Mouse (Mus musculus): ENCODE measurements around the gene Rxrb.
A peak's percentile ranks its signal among the peaks of the same experiment; 100 is the strongest.
"Not testable (repeated sequence)": the region's sequence is repeated elsewhere in the genome, so short reads cannot be mapped to it uniquely, and the experiment has no call there.

Rxrb gene

DNA sequence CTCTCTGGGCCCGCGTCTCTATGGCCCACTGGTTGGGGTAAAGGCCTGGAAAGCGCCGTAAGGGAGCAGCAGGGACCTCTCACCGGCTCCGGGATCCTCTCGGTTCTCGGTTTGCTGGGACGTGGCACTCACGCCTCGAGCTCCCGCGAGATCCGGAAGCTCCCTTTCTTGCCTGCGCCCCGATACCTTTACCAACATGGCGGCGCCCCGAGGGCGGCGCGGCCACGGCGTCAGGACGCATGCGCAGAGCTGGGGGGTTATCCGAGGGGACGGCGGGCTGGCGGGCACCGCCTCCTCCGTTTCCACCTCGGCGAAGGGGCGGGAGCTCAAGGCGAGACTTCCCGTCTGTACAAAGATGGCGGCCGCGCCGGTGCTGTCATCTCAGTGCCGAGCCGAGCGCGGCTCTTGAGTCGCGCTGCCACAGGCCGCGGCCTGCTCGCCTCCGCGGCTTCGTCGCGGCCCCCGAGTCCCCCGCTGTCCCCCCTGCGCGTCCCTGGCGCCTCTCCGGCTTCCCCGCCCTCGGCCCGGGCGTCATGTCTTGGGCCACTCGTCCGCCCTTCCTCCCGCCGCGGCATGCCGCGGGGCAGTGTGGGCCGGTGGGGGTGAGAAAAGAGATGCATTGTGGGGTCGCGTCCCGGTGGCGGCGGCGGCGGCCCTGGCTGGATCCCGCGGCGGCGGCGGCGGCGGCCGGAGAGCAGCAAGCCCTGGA is at the start of gene Rxrb, which contains the start of gene Slc39a7:
TSS of gene Rxrb (plus strand) at position 348 of the 709 bp plus-strand sequence.
TSS of gene Slc39a7 (minus strand) at position 218 of the 709 bp plus-strand sequence.
- DNase-seq: peak; percentile 99

DNA sequence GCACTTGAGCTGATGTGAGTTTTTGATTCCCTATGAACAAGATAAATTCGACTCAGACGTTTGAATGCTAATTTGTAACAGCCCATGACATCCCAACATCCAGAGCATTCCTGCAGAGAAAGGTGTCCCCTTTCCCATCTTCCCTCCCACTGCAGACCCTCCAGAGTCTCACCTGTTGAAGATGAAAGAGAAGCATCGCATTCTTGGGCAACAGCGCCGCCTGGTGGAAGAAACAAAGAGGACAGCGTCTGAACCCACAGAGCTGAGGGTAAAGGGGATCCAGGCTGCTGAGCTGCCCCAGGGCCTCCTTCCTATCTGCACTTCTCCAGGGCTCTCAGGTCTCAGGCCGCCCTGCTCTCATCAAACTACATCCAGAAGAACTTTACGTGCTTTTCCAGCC is 49.5 kb upstream of the Rxrb start:
- DNase-seq: peak; percentile 84 to 85

DNA sequence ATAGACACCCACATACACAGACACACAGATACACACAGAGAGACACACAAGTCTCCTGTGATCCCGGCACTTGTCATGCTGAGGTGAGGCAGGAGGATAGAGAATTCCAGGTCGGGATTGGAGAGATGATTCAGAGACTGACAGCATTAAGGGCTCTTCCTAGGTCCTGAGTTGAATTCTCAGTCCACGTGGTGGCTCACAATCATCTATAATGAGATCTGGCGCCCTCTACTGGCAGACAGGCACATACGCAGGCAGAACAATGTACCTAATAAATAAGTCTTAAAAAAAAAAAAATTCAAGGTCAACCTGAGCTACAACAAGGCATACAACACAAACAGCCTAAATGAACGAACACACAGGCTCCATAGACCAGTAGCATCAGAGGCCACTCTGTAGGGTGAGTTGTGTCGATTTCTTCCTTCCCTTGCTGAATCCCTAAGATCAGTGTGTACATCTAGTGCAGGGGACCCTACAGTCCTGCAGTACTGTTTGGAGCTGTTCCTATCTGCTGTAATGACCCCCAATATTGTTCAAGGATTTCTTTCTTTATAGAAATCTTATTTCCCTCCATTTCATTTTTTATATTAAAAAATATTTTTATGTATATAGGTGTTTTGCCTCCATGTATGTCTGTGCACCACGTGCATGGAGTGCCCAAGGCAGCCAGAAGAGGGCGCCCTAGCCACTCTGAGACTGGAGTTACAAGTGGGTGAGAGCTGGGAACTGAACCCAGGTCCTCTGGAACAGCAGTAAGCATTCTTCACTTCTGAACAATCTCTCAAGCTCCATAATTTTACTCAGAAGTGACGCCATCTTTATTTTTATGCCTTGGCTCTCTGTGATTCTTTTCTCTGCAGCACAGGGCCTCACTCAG is 39.6 kb upstream of the Rxrb start:
- DNase-seq: peak; percentile 83 to 84

DNA sequence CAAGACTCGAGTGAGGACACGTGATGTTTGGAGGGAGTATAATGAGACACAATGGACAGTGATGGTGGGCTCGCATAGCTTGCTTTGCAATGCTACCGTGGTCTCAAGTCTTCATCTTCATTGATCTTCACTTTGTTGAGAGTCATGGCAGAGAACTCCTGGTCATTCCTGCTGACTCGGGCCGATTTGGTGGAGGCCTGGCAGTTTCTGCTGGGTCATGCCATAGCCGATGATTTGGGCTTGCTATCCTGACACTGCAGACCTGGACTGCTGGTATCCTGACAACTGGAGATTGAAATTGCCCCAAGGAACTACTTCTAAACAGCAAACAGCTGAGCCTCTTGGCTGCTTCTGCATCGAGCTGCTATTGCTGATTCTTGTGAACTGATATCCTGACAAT is 36.7 kb upstream of the Rxrb start:
- no peak for DNase-seq

DNA sequence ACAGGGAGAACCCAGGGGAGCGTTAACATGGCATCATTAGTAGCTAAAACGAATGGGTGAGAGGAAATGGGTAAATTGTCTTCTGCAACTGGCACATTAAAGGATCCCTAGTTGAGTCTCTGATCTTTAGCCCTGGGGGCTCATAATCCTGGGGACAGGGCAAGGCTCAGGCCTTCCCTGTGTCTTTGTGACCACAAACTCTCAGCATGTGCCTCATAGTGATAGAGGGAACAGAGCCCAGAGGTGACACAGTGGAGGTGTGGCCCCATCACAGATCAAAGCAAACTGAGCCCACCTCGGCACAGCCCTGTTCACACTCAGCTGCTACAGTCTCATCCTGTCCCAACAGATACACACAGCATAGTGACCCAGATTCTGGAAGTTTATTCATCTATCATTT is 36.0 kb upstream of the Rxrb start:
- DNase-seq: peak in 1 of 2 experiments; percentile 27

DNA sequence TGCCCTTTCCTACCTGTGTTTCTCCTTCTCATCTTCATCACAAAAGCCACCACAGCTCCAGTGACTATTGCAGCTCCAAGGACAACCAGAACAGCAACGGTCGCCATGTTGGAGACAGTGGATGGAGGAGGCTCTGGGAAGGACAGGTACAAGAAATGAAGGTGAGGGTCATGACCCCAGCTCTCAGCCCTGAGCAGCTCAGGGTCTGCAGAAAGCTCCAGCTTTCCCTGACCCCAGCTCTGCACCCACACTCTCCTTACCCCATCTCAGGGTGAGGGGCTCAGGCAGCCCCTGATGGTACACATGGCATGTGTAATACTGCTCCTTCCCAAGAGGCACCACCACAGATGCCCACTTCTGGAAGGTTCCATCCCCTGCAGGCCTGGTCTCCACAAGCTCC is 34.6 kb upstream of the Rxrb start:
- DNase-seq: not testable (repeated sequence)

DNA sequence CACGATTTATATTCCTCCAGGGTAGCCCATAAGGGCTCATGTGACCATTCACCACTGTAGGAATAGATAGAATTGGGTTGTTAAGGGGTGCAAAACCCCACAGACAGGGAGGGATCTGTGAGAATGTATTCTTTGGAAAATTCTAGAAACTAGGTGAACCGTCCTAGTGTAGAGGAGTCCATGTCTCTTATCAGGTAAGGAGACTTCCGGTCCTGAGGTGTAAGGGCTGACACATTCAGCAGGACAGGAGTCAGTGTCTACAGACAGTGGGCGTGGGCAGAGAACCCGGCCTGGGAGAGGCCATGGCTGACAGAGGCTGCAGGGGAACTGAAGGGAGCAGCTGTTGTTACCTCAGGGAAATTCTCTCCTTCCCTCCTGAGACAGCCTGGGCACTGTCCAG is 32.9 kb upstream of the Rxrb start:
- peak; percentile 43 to 53 for DNase-seq

DNA sequence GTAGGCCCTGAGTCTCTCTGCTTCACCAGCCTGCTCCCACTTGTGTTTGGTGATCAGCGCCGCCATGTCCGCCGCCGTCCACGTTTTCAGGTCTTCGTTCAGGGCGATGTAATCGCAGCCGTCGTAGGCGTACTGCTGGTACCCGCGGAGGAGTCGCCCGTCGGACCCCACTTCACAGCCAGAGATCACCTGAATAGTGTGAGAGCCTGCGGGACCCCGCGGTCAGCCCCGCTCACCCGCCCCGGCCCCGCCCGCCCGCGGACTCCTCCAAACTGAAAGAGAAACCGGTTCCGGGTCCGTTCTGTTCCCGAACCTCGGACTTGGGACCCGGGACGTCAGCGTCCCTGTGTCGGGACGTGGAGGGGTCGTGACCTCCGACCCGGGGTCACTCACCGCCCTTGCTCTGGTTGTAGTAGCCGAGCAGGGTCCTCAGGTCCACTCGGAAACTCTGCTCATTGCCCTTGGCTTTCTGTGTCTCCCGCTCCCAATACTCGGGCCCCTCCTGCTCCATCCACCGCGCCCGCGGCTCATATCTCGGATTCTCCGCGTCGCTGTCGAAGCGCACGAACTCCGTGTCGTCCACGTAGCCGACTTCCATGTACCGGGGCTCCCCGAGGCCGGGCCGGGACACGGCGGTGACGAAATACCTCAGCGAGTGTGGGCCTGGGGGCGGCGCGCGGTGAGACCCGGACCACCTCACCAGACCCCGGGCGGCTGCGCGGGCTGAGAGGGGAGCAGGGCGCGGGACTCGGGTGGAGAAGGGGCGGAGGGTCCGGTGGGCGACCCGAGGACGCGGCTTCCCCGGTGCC is 32.1 kb upstream of the Rxrb start:
- peak; percentile 38 to 45 for DNase-seq

GRCm38 (mm10) chr17:34000150-34000537 is 31.5 kb upstream of the Rxrb start, which contains the start of gene H2-K1:
TSS of gene H2-K1 (minus strand) at chr17:34000347.
- DNase-seq: peak; percentile 97 to 98

- not testable (repeated sequence) for DNase-seq
Measured at GRCm38 (mm10) chr17:34000796-34001195, 30.8 kb upstream of the Rxrb start.

DNA sequence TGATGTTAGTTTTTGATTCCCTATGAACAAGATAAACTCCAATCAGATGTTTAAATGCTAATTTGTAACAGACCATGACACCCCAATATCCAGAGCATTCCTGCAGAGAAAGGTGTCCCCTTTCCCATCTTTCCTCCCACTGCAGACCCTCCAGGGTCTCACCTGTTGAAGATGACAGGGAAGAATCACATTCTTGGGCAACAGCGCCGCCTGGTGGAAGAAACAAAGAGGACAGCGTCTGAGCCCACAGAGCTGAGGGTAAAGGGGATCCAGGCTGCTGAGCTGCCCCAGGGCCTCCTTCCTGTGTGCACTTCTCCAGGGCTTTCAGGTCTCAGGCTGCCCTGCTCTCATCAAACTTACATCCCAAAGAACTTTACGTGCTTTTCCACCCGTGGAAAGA is 28.2 kb upstream of the Rxrb start:
- peak; percentile 73 to 76 for DNase-seq

DNA sequence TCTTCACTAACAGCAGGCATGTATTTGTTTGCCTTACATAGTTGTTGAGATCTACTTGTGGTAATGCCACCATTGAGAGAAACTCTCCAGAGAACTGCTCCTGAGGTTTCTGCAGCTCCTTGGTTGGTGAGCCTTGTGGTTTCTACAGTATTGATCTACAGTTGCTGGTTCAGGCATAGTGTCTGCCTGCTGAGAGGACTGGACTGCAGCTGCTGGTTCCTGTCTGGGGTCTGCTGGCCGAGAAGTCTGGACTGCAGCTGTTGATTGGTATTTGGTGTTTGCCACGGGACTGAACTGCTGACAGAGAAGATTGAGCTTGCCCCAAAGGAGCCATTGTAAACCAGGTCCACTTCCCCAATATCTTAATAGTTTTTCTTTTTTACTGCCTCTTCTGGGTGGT is 25.0 kb upstream of the Rxrb start:
- no peak for DNase-seq

DNA sequence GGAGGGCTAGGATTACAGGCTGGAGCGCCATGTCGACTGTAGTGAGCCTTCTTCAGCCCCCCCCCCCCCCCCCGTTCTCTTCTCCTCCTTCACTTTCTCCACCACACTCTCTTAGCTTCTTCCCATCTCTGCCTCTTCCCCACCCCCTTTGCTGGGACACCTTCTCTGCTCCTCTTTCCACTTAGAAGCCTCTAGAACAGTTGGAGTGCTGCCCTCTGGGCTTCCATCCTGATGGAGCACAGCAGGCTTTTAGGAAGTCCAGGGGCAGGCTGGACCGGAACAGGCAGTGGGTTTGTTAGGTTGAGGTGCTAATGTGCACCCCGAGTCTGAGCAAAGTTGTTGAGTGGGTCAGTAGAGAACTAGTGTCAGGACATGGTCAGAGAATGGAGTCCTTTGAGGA is 21.5 kb upstream of the Rxrb start:
- no peak for DNase-seq

DNA sequence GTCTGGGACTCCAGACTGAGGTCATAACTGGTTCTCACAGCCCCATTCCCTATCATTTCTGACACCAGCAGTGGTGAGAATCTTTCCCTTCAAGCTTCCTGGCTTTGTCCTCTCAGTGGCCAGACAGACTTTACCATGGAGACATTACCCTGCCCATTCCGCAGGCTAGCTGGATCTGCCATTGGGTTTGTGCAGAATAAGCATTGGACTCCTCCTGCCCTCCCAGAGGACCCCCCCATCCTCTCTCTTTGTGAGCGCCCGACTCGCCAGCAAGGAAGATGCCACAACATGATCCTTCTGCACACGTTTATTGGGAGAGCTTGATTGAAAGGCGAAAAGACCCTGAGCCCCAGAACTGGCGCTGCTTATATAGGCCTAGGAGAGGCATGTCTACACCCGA is 18.2 kb upstream of the Rxrb start:
- DNase-seq: no peak

GRCm38 (mm10) chr17:34021539-34022413 is 9.8 kb upstream of the Rxrb start:
- no peak for DNase-seq

DNA sequence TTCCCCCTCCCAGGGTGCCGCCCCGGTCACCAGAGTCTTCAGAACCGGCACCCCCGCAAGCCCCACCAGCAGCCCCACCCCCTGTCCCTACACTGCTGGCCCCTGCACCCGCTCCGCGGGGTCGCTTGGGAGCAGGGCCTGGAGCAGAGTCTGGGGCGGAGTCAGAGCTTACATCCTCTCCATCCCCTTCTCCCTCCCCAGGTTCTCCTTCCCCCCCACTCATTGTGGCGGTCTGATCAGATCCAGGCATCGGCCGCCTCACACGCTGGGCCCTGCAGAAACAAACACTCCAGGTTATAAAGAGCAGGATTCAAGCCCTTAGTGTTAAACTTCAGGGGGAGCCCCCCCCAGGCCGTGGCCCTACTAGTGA is 9.2 kb upstream of the Rxrb start:
- no peak for DNase-seq

DNA sequence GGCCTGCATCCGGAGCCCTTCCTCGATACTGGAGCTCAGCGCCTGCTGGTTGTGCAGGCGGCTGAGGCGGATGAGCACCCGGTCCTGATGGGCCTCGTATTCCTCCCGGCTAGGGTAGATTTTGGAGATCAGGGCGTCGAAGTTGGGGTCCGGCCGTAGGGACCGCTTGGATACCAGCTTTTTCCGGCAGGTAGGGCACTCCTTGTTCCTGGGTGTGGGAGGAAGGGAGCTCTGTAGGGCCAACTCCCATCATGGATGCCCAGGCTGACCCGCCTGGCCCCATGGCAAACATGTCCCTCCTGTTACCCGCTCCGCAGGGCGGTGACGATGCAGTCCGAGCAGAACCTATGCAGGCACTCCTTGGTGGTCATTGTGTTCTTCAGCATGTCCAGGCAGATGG is 8.6 kb upstream of the Rxrb start:
- DNase-seq: no peak

GRCm38 (mm10) chr17:34023678-34024077 is 7.9 kb upstream of the Rxrb start:
- DNase-seq: no peak

DNA sequence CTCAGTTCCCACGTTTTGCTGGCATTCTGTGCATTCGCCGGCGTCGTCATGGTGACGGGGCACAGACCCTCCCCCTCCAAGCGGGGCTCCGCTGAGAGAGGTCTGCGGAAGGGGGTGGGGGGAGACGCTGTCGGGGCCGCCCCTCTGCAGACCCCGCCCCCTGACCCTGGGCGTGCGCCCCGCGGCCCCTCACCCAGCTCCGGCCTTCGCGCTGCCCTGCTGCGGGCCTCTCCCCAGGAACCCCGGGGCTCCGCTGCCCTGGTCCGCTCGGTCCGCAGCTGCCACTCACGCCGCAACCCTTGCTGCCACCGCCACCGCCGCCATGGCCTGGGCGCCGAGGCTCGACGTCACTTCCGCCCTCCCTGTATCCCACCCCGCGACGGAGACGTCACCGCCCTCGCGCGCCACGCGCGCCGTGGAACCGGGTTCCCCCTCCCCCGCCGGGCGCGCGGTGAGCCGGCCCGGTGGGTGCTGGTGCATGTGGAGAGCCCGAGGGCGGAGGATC is 7.2 kb upstream of the Rxrb start, which contains the start of gene Ring1:
TSS of gene Ring1 (minus strand) at position 364 of the 505 bp plus-strand sequence.
- DNase-seq: peak; percentile 88 to 91

GRCm38 (mm10) chr17:34024861-34025755 is 6.5 kb upstream of the Rxrb start:
- peak in 1 of 2 experiments; percentile 11 for DNase-seq

DNA sequence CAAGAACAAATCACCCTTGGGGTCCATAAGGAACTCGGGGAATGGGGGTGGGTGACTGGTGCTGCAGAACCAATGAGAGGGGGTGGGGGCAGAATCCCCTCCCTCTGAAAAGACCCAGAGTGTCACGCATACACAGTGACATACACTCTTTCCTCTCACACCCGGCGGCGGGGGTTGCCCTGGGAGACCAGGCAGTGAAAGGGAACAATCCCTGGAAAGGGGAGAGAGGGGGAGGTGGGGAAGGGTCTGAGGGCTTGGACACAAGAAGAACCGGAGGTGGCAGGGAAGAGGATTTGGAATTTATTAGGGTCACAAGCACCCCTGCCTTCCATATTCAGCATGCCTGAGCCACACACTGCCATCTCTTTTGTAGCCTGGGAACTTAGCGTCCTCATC is 5.9 kb upstream of the Rxrb start:
- DNase-seq: no peak
